Comparison of ENCODE assay signal across 12 mouse cellular contexts in the genomic region with DNA sequence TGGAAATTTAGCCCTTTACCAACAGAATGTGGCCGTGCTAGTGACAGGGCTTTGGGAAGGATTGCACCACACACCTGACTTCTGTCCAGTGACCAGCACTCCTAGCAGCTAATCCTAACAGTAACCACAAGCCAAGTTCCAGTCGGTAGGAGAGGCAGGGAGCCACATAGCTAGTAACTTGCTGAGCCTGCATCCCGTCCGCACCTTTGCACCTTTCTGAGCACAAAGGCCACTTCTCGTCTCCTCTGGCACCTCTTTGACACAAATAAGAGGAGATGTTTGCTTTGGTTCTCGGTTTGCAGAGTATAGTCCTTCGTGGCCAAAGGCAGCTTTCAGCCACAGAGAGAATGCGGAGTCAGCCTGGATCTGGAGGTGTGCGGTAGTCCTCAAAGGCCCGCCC. TPM values are rescaled to one million over a fixed set of nuclear protein-coding genes. Genes with fewer than 3 reads are reported as not detected.
DNase-seq lines count a peak whose midpoint lies in the region; ATAC-seq and TF ChIP-seq lines count a peak whose summit lies in the region.
"Had no signal": no experiment of that assay in that cellular context is flagged by ENCODE, and none has a peak within 500 bp of the region (broad histone marks: within the 10 kb centered on the region; RNA-seq: fewer than 3 reads in every experiment).

No protein-coding gene starts in this region.

- WGBS in heart, embryonic 11.5 days (ENCODE audit: insufficient replicate concordance): 67% methylated on average over 10 of the region's 10 CpGs
- WGBS in stomach, embryonic 15.5 days: 77% methylated on average over 10 of the region's 10 CpGs
- 73% methylated on average over 10 of the region's 10 CpGs for WGBS in stomach, postnatal 0 days
- 93% methylated on average over 10 of the region's 10 CpGs for WGBS in midbrain, embryonic 14.5 days

- peak overlapping the region; percentile 66; the same call in 1 of the 2 replicates for H3K9ac ChIP-seq in heart, embryonic 11.5 days (ENCODE audit: low read depth, low read length)
- no peak overlapping the region for H3K9ac ChIP-seq in stomach, embryonic 15.5 days
- H3K9ac ChIP-seq in stomach, postnatal 0 days (ENCODE audit: low read length): no peak overlapping the region
- H3K9ac ChIP-seq in midbrain, embryonic 14.5 days (replicated peaks; ENCODE audit: low read length): no peak overlapping the region

- peaks cover 53% of the 10 kb centered on the region for H3K4me1 ChIP-seq in heart, embryonic 11.5 days (ENCODE audit: control insufficient read depth, insufficient read depth, low read length)
- H3K4me1 ChIP-seq in stomach, embryonic 15.5 days: peaks cover 3% of the 10 kb centered on the region; the same call in 1 of the 2 replicates
- no peaks in the 10 kb centered on the region for H3K4me1 ChIP-seq in stomach, postnatal 0 days (replicated peaks; ENCODE audit: control insufficient read depth, insufficient read depth)
- no peaks in the 10 kb centered on the region for H3K4me1 ChIP-seq in midbrain, embryonic 14.5 days (ENCODE audit: control insufficient read depth, insufficient read depth, low read length)

- no peak for ATAC-seq in heart, embryonic 11.5 days (replicated peaks; ENCODE audit: insufficient number of reproducible peaks, low FRiP score, low TSS enrichment)
- no peak for ATAC-seq in stomach, embryonic 15.5 days (ENCODE audit: insufficient read depth, low FRiP score, low read depth)
- no peak for ATAC-seq in stomach, postnatal 0 days (ENCODE audit: low FRiP score, low TSS enrichment)
- no peak for ATAC-seq in midbrain, embryonic 14.5 days (ENCODE audit: low FRiP score, low TSS enrichment)

- H3K27ac ChIP-seq in heart, embryonic 11.5 days (ENCODE audit: low read depth, low read length): peak overlapping the region; percentile 88
- H3K27ac ChIP-seq in stomach, embryonic 15.5 days: peak overlapping the region; percentile 51; the same call in 1 of the 2 replicates
- H3K27ac ChIP-seq in stomach, postnatal 0 days (replicated peaks): no peak overlapping the region
- no peak overlapping the region for H3K27ac ChIP-seq in midbrain, embryonic 14.5 days (replicated peaks; ENCODE audit: low read depth, low read length)
- H3K27ac ChIP-seq: heart, adult 2 months had no signal

- intact Hi-C loops in heart, postnatal 25 days (cut with DNase I): no loop called here

- no peak overlapping the region for H3K4me3 ChIP-seq in heart, embryonic 11.5 days (ENCODE audit: low read depth, low read length)
- H3K4me3 ChIP-seq in stomach, embryonic 15.5 days (replicated peaks): no peak overlapping the region
- no peak overlapping the region for H3K4me3 ChIP-seq in stomach, postnatal 0 days (ENCODE audit: low read depth, low read length)
- no peak overlapping the region for H3K4me3 ChIP-seq in midbrain, embryonic 14.5 days (replicated peaks; ENCODE audit: low read depth, low read length)
- H3K4me3 ChIP-seq: heart, adult 2 months had no signal

- 0 out of 2 replicates have a peak, but pooled peaks cover 2% of the 10 kb centered on the region for H3K27me3 ChIP-seq in heart, embryonic 11.5 days (ENCODE audit: control insufficient read depth, insufficient read depth, low read length)
- H3K27me3 ChIP-seq in stomach, embryonic 15.5 days (replicated peaks): no peaks in the 10 kb centered on the region
- no peaks in the 10 kb centered on the region for H3K27me3 ChIP-seq in stomach, postnatal 0 days (ENCODE audit: control insufficient read depth, insufficient read depth, low read length)
- H3K27me3 ChIP-seq in midbrain, embryonic 14.5 days (ENCODE audit: control insufficient read depth, insufficient read depth, low read length): no peaks in the 10 kb centered on the region

- no peak for TF ChIP-seq CTCF in stomach, postnatal 0 days (IDR thresholded peaks at IDR 0.05; ENCODE audit: low read depth)

- peaks cover 6% of the 10 kb centered on the region; the same call in 1 of the 2 replicates for H3K9me3 ChIP-seq in heart, embryonic 11.5 days (replicated peaks; ENCODE audit: control insufficient read depth, low read length)
- no peaks in the 10 kb centered on the region for H3K9me3 ChIP-seq in stomach, embryonic 15.5 days
- 0 out of 2 replicates have a peak, but pooled peaks cover 2% of the 10 kb centered on the region for H3K9me3 ChIP-seq in stomach, postnatal 0 days (ENCODE audit: control insufficient read depth, low read length)
- H3K9me3 ChIP-seq in midbrain, embryonic 14.5 days (ENCODE audit: control insufficient read depth, low read length): no peaks in the 10 kb centered on the region; the same call in 1 of the 2 replicates

- no peak for TF ChIP-seq EP300 in stomach, postnatal 0 days (optimal IDR thresholded peaks at IDR 0.05)

- H3K4me2 ChIP-seq in heart, embryonic 11.5 days: 0 out of 2 replicates have a peak overlapping the region, but pooled peaks have one; percentile 48
- H3K4me2 ChIP-seq in stomach, embryonic 15.5 days: no peak overlapping the region
- no peak overlapping the region for H3K4me2 ChIP-seq in stomach, postnatal 0 days (replicated peaks; ENCODE audit: low read depth)
- H3K4me2 ChIP-seq in midbrain, embryonic 14.5 days (ENCODE audit: low read length): no peak overlapping the region

- no peak for DNase-seq in heart, postnatal 25 days (ENCODE audit: low spot score)
- DNase-seq in stomach, postnatal 0 days (ENCODE audit: low spot score): no peak
- DNase-seq in kidney, postnatal 14 days: peak; percentile 77
- no peak for DNase-seq in adrenal gland, adult 8-10 months
- no peak for DNase-seq in left cerebral cortex, adult 18-20 months (ENCODE audit: low spot score in 2 of 2)
- no peak for DNase-seq in midbrain, embryonic 14.5 days
- DNase-seq: adrenal gland, postnatal 14 days; cerebellum, adult 9-10 months; heart, adult 2 months; lung, postnatal 36 days had no signal

- peaks cover 44% of the 10 kb centered on the region for H3K36me3 ChIP-seq in heart, embryonic 11.5 days (ENCODE audit: control insufficient read depth, insufficient read depth, low read length)
- peaks cover 91% of the 10 kb centered on the region for H3K36me3 ChIP-seq in stomach, embryonic 15.5 days
- peaks cover 75% of the 10 kb centered on the region for H3K36me3 ChIP-seq in stomach, postnatal 0 days (ENCODE audit: control insufficient read depth, insufficient read depth, low read length)
- peaks cover 100% of the 10 kb centered on the region for H3K36me3 ChIP-seq in midbrain, embryonic 14.5 days (ENCODE audit: control insufficient read depth, insufficient read depth, low read length)

RNA-seq across cellular contexts. Expression of gene Shisa8, which starts 28.0 kb away (rescaled TPM):
- polyA plus RNA-seq in heart, embryonic 11.5 days (2014; fragmentation: Nextera tagmentation; extraction: Ambion mirVana): 0.07 TPM in 1 of 2 replicates, not detected in the other
- under 1 TPM; 0.13 to 0.20 TPM for total RNA-seq in heart, postnatal 25 days (2021)
- 0.19 TPM in 2 replicates for polyA plus RNA-seq in stomach, embryonic 15.5 days (2015; fragmentation: Nextera tagmentation; extraction: Ambion mirVana)
- 0.06 and 0.23 TPM in 2 replicates for polyA plus RNA-seq in stomach, postnatal 0 days (2015; fragmentation: Nextera tagmentation; extraction: Ambion mirVana)
- total RNA-seq in adrenal gland, adult 8-10 months (2022): under 1 TPM in 3 of 4 experiments, not detected in 1; 0.14 to 0.24 (median 0.17) TPM
- total RNA-seq in left cerebral cortex, adult 18-20 months (2021): 1 to 10 TPM; 2.6 to 3.0 TPM
- 0.70 and 1.5 TPM in 2 replicates for polyA plus RNA-seq in midbrain, embryonic 14.5 days (2014; fragmentation: Nextera tagmentation; extraction: Ambion mirVana)

RNA-seq across cellular contexts. Expression of gene Srebf2, which starts 37.7 kb away (rescaled TPM):
- 82.3 and 88.1 TPM in 2 replicates for polyA plus RNA-seq in heart, embryonic 11.5 days (2014; fragmentation: Nextera tagmentation; extraction: Ambion mirVana)
- total RNA-seq in heart, postnatal 25 days (2021): 10 to 100 TPM; 20.5 to 21.8 TPM
- 152 and 167 TPM in 2 replicates for polyA plus RNA-seq in stomach, embryonic 15.5 days (2015; fragmentation: Nextera tagmentation; extraction: Ambion mirVana)
- 119 and 127 TPM in 2 replicates for polyA plus RNA-seq in stomach, postnatal 0 days (2015; fragmentation: Nextera tagmentation; extraction: Ambion mirVana)
- 100 to 1,000 TPM in 2 of 4 experiments, 10 to 100 TPM in 2; 83.2 to 144 (median 107) TPM for total RNA-seq in adrenal gland, adult 8-10 months (2022)
- total RNA-seq in left cerebral cortex, adult 18-20 months (2021): 100 to 1,000 TPM; 213 to 223 TPM
- 132 and 158 TPM in 2 replicates for polyA plus RNA-seq in midbrain, embryonic 14.5 days (2014; fragmentation: Nextera tagmentation; extraction: Ambion mirVana)

RNA-seq across cellular contexts. Expression of gene Tnfrsf13c, which starts 39.5 kb away (rescaled TPM):
- polyA plus RNA-seq in heart, embryonic 11.5 days (2014; fragmentation: Nextera tagmentation; extraction: Ambion mirVana): 0.29 TPM in 1 of 2 replicates, not detected in the other
- total RNA-seq in heart, postnatal 25 days (2021): under 1 TPM in 1 of 2 experiments, not detected in 1; 0.36 TPM
- polyA plus RNA-seq in stomach, embryonic 15.5 days (2015; fragmentation: Nextera tagmentation; extraction: Ambion mirVana): 0.06 and 0.13 TPM in 2 replicates
- polyA plus RNA-seq in stomach, postnatal 0 days (2015; fragmentation: Nextera tagmentation; extraction: Ambion mirVana): not detected in 2 replicates
- under 1 TPM in 2 of 4 experiments, not detected in 2; 0.45 to 0.92 TPM for total RNA-seq in adrenal gland, adult 8-10 months (2022)
- total RNA-seq in left cerebral cortex, adult 18-20 months (2021): under 1 TPM; 0.26 to 0.49 TPM
- polyA plus RNA-seq in midbrain, embryonic 14.5 days (2014; fragmentation: Nextera tagmentation; extraction: Ambion mirVana): 0.19 TPM in 1 of 2 replicates, not detected in the other

RNA-seq across cellular contexts. Expression of gene Ccdc134, which starts 56.9 kb away (rescaled TPM):
- 9.5 and 9.6 TPM in 2 replicates for polyA plus RNA-seq in heart, embryonic 11.5 days (2014; fragmentation: Nextera tagmentation; extraction: Ambion mirVana)
- total RNA-seq in heart, postnatal 25 days (2021): 1 to 10 TPM; 4.4 to 6.4 TPM
- 15.5 and 15.8 TPM in 2 replicates for polyA plus RNA-seq in stomach, embryonic 15.5 days (2015; fragmentation: Nextera tagmentation; extraction: Ambion mirVana)
- 8.2 and 8.5 TPM in 2 replicates for polyA plus RNA-seq in stomach, postnatal 0 days (2015; fragmentation: Nextera tagmentation; extraction: Ambion mirVana)
- total RNA-seq in adrenal gland, adult 8-10 months (2022): 10 to 100 TPM in 3 of 4 experiments, 1 to 10 TPM in 1; 8.9 to 13.7 (median 12.5) TPM
- 10 to 100 TPM; 11.1 to 12.6 TPM for total RNA-seq in left cerebral cortex, adult 18-20 months (2021)
- 10.0 and 11.0 TPM in 2 replicates for polyA plus RNA-seq in midbrain, embryonic 14.5 days (2014; fragmentation: Nextera tagmentation; extraction: Ambion mirVana)

RNA-seq across cellular contexts. Expression of gene Cenpm, which starts 59.9 kb away (rescaled TPM):
- 59.7 and 67.3 TPM in 2 replicates for polyA plus RNA-seq in heart, embryonic 11.5 days (2014; fragmentation: Nextera tagmentation; extraction: Ambion mirVana)
- under 1 TPM; 0.36 to 0.78 TPM for total RNA-seq in heart, postnatal 25 days (2021)
- polyA plus RNA-seq in stomach, embryonic 15.5 days (2015; fragmentation: Nextera tagmentation; extraction: Ambion mirVana): 51.0 and 57.6 TPM in 2 replicates
- 24.0 and 27.0 TPM in 2 replicates for polyA plus RNA-seq in stomach, postnatal 0 days (2015; fragmentation: Nextera tagmentation; extraction: Ambion mirVana)
- 1 to 10 TPM in 3 of 4 experiments, under 1 TPM in 1; 0.87 to 3.8 (median 1.8) TPM for total RNA-seq in adrenal gland, adult 8-10 months (2022)
- total RNA-seq in left cerebral cortex, adult 18-20 months (2021): 1 to 10 TPM; 4.0 to 4.4 TPM
- polyA plus RNA-seq in midbrain, embryonic 14.5 days (2014; fragmentation: Nextera tagmentation; extraction: Ambion mirVana): 13.9 and 23.2 TPM in 2 replicates

Comparison
In these comparisons a context has a peak if more than half of its experiments do, and no peak if none do; other contexts are left out.
1. H3K27ac ChIP-seq: peak in heart, embryonic 11.5 days (single experiment) and stomach, embryonic 15.5 days (single experiment); none in stomach, postnatal 0 days (single experiment) and midbrain, embryonic 14.5 days (single experiment).